Mouse (Mus musculus): ENCODE results near the gene Pds5b. TPM values are rescaled to one million over a fixed set of nuclear protein-coding genes. Genes with fewer than 3 reads are reported as not detected.

The Pds5b gene
- polyA plus RNA-seq (2015; fragmentation: Nextera tagmentation; extraction: Ambion mirVana): 13.0 and 14.1 TPM in 2 replicates

DNA sequence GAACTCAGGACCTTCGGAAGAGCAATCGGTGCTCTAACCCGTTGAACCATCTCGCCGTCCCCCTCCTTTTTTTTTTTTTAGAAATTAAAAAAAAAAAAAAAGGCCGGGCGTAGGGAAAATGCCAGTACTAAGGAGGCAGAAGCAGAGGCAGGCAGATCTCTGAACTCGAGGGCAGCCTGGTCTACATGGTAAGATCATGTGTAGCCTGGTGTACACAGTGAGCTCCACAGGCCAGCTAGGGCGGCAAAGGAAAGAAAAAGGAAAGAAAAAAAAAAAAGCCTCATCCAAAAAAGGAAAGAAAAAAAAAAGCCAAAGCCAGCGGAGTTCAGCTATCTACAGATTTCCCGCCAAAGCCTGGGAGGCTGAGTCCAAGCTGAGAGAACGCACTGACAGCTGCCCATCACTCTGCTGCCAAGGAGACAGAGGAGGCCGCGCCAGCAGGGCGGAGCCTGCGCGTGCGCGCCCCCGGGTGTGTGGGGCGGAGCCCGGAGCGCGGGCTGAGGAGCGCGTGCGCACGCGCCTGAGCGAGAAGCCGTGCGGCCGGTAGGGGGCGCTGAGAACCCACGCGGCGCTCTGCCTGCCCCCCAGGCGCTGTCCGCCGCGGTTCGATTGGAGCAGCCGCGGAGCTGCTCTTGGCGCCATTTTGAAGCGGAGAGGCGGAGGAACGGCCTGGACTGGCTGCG is at the start of gene Pds5b:
Gene Pds5b (plus strand): TSS at position 587 of the 683 bp plus-strand sequence.

DNA sequence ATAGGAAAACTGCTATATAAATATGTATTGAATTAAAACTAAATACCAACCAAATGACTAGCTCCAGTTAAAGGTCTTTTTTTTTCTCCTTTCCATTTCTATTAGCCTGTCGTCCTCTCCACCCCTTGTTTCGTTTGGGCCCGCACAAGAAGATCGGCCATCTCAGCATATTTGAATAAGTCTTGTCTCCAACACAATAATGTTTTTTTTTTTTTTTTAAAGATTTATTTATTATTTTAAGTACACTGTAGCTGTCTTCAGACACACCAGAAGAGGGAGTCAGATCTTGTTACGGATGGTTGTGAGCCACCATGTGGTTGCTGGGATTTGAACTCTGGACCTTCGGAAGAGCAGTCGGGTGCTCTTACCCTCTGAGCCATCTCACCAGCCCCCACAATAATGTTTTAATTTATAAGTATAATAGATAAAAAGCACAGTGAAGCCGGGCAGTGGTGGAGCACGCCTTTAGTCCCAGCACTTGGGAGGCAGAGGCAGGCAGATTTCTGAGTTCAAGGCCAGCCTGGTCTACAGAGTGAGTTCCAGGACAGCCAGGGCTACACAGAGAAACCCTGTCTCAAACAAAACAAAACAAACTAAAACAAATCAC is 7.3 kb upstream of the Pds5b start, which contains the start of gene N4bp2l2:
Gene N4bp2l2 (minus strand): TSS at position 51 of the 607 bp plus-strand sequence.

Other genes with a start within 250 kb of the Pds5b start
- gene Zar1l, start 155.6 kb upstream of the Pds5b start, polyA plus RNA-seq (2015; fragmentation: Nextera tagmentation; extraction: Ambion mirVana): not detected in 2 replicates
- gene Brca2, start 151.1 kb upstream of the Pds5b start, polyA plus RNA-seq (2015; fragmentation: Nextera tagmentation; extraction: Ambion mirVana): 30.4 and 33.1 TPM in 2 replicates
- gene N4bp2l1, start 76.6 kb upstream of the Pds5b start, polyA plus RNA-seq (2015; fragmentation: Nextera tagmentation; extraction: Ambion mirVana): 28.9 and 32.8 TPM in 2 replicates
- 30.1 and 31.9 TPM in 2 replicates for gene N4bp2l2, start 7.6 kb upstream of the Pds5b start, polyA plus RNA-seq (2015; fragmentation: Nextera tagmentation; extraction: Ambion mirVana)